Mouse (Mus musculus) stomach, embryonic 14.5 days (tissue): Measurements from ENCODE around the gene Bmt2. TPM values are rescaled to one million over a fixed set of nuclear protein-coding genes. Genes with fewer than 3 reads are reported as not detected.

Experiments used
- ATAC-seq: fragments of 200-750 bp; cut with Nextera tagmentation; 2 replicates; pipeline ENCODE4 v1.8.0; 2017; ENCODE audit warnings: low read depth, moderate TSS enrichment; ENCODE audit not compliant: insufficient number of reproducible peaks, insufficient read depth, low FRiP score
- H3K27ac ChIP-seq: fragments of 300-500 bp; sonication (generic); 2 replicates; pipeline ENCODE4 v1.5.1; 2014; ENCODE audit warnings: mild to moderate bottlenecking, low read length, moderate library complexity, mixed read lengths
- H3K27me3 ChIP-seq: fragments of 300-500 bp; sonication (generic); 2 replicates; pipeline ENCODE4 v1.6.1; 2014; ENCODE audit warnings: low read length, control low read depth, mixed read lengths; ENCODE audit not compliant: control insufficient read depth, insufficient read depth
- H3K36me3 ChIP-seq: fragments of 300-500 bp; sonication (generic); 2 replicates; pipeline ENCODE4 v1.6.1; 2014; ENCODE audit warnings: mild to moderate bottlenecking, control low read depth, low read length, moderate library complexity, mixed read lengths; ENCODE audit not compliant: control insufficient read depth, insufficient read depth
- H3K4me1 ChIP-seq: fragments of 300-500 bp; sonication (generic); 2 replicates; pipeline ENCODE4 v1.6.1; 2014; ENCODE audit warnings: low read length, control low read depth, mixed read lengths; ENCODE audit not compliant: control insufficient read depth, insufficient read depth
- H3K4me2 ChIP-seq: fragments of 300-500 bp; sonication (generic); replicated peaks from 2 replicates; pipeline ENCODE4 v1.6.1; 2014; ENCODE audit warnings: low read depth, low read length, control low read depth
- H3K4me3 ChIP-seq: fragments of 300-500 bp; sonication (generic); 2 replicates; pipeline ENCODE4 v1.5.1; 2014; ENCODE audit warnings: low read depth, low read length, control low read depth
- H3K9ac ChIP-seq: fragments of 300-500 bp; sonication (generic); replicated peaks from 2 replicates; pipeline ENCODE4 v1.6.1; 2014; ENCODE audit warnings: low read depth, mild to moderate bottlenecking, control low read depth, low read length, moderate library complexity, mixed read lengths
- H3K9me3 ChIP-seq: fragments of 300-500 bp; sonication (generic); 2 replicates; pipeline ENCODE4 v1.6.1; 2016; ENCODE audit warnings: low read depth, low read length, control low read depth; ENCODE audit not compliant: control insufficient read depth
- WGBS: fragments of 180-500 bp; shearing (Covaris S2); extraction: QIAGEN DNeasy Blood & Tissue Kit; methylation state at CpG from one replicate; pipeline ENCODE4 v1.1.7; 2014; 5-methylcytosine and 5-hydroxymethylcytosine counted together
- polyA plus RNA-seq: library from polyadenylated mRNA; unstranded; fragments of >200 nt; fragmentation: Nextera tagmentation; extraction: Ambion mirVana; gene quantifications from 2 replicates; pipeline ENCODE4 v1.2.1, GENCODE M21; 2014

Bmt2 gene
- polyA plus RNA-seq, 1 experiment from 2014 or later = 22.5 TPM

- Histone ChIP-seq H3K4me1 (peaks cover 3% of the 10 kb centered on the region; the same call in 1 of the 2 replicates), H3K9me3 (no peaks in the 10 kb centered on the region), H3K4me3 (no peak overlapping the region), H3K27me3 (no peaks in the 10 kb centered on the region), H3K9ac (no peak overlapping the region), H3K27ac (no peak overlapping the region), H3K4me2 (no peak overlapping the region), H3K36me3 (peaks cover 10% of the 10 kb centered on the region)
- 83% methylated on average over 7 of the region's 7 CpGs for WGBS
- no peak for ATAC-seq
Observed at GRCm38 (mm10) chr6:13598239-13598923, 79.4 kb downstream of the Bmt2 start.

- no peak overlapping the region for H3K4me2 ChIP-seq
- H3K36me3 ChIP-seq = peaks cover 6% of the 10 kb centered on the region
- H3K27me3 ChIP-seq = no peaks in the 10 kb centered on the region
- no peaks in the 10 kb centered on the region for H3K4me1 ChIP-seq
- H3K9ac ChIP-seq = no peak overlapping the region
- no peak overlapping the region for H3K4me3 ChIP-seq
- no peaks in the 10 kb centered on the region for H3K9me3 ChIP-seq
- ATAC-seq = no peak
- H3K27ac ChIP-seq = no peak overlapping the region
- 79% methylated on average over 4 of the region's 4 CpGs for WGBS
Observed at GRCm38 (mm10) chr6:13592729-13593345, 84.9 kb downstream of the Bmt2 start.

GRCm38 (mm10) chr6:13586560-13586959, 91.2 kb downstream of the Bmt2 start:
- Histone ChIP-seq H3K9ac (no peak overlapping the region), H3K36me3 (peaks cover 11% of the 10 kb centered on the region), H3K27me3 (no peaks in the 10 kb centered on the region), H3K27ac (no peak overlapping the region), H3K4me3 (no peak overlapping the region), H3K4me2 (no peak overlapping the region), H3K4me1 (no peaks in the 10 kb centered on the region), H3K9me3 (no peaks in the 10 kb centered on the region)
- no peak for ATAC-seq
- 38% methylated on average over 2 of the region's 2 CpGs for WGBS

GRCm38 (mm10) chr6:13586154-13586553, 91.6 kb downstream of the Bmt2 start:
- ATAC-seq = no peak
- no peaks in the 10 kb centered on the region for H3K9me3 ChIP-seq

GRCm38 (mm10) chr6:13584788-13585187, 93.0 kb downstream of the Bmt2 start:
- H3K9ac ChIP-seq = no peak overlapping the region
- H3K4me3 ChIP-seq = no peak overlapping the region
- 80% methylated on average over 6 of the region's 6 CpGs for WGBS
- H3K27ac ChIP-seq = no peak overlapping the region
- no peaks in the 10 kb centered on the region for H3K4me1 ChIP-seq
- H3K36me3 ChIP-seq = peaks cover 12% of the 10 kb centered on the region
- H3K9me3 ChIP-seq = no peaks in the 10 kb centered on the region
- no peaks in the 10 kb centered on the region for H3K27me3 ChIP-seq
- ATAC-seq = no peak
- H3K4me2 ChIP-seq = no peak overlapping the region

More at GRCm38 (mm10) chr6:13586154-13586553, 91.6 kb downstream of the Bmt2 start:
- no peak overlapping the region for H3K4me2 ChIP-seq
- no peaks in the 10 kb centered on the region for H3K27me3 ChIP-seq
- no peak overlapping the region for H3K4me3 ChIP-seq
- no peaks in the 10 kb centered on the region for H3K4me1 ChIP-seq
- peaks cover 11% of the 10 kb centered on the region for H3K36me3 ChIP-seq
- no peak overlapping the region for H3K27ac ChIP-seq
- no peak overlapping the region for H3K9ac ChIP-seq
- WGBS = 78% methylated on average over 8 of the region's 8 CpGs

- ATAC-seq = no peak
Observed at GRCm38 (mm10) chr6:13582075-13582474, 95.7 kb downstream of the Bmt2 start.

More at GRCm38 (mm10) chr6:13582075-13582474, 95.7 kb downstream of the Bmt2 start:
- H3K9ac ChIP-seq = no peak overlapping the region
- WGBS = 88% methylated on average over 1 of the region's 1 CpGs
- H3K9me3 ChIP-seq = no peaks in the 10 kb centered on the region
- H3K27me3 ChIP-seq = no peaks in the 10 kb centered on the region
- no peaks in the 10 kb centered on the region for H3K4me1 ChIP-seq
- no peak overlapping the region for H3K27ac ChIP-seq
- peaks cover 11% of the 10 kb centered on the region; the same call in 1 of the 2 replicates for H3K36me3 ChIP-seq
- no peak overlapping the region for H3K4me2 ChIP-seq
- H3K4me3 ChIP-seq = no peak overlapping the region

Other genes with a start within 250 kb of the Bmt2 start
- 42.0 and 42.1 TPM in 2 replicates for gene Tmem168, start 69.9 kb downstream of the Bmt2 start, polyA plus RNA-seq
- 6.0 and 6.4 TPM in 2 replicates for gene Gpr85, start 162.0 kb upstream of the Bmt2 start, polyA plus RNA-seq
- gene 2610001J05Rik, start 193.6 kb upstream of the Bmt2 start, polyA plus RNA-seq = 112 and 118 TPM in 2 replicates